Mouse (Mus musculus): ENCODE data around the gene Nr2e3.
"Not testable (repeated sequence)": the region's sequence is repeated elsewhere in the genome, so short reads cannot be mapped to it uniquely, and the experiment has no call there.

Nr2e3 gene

GRCm38 (mm10) chr9:59960559-59960958, at the start of gene Nr2e3:
Nr2e3 (minus strand) TSS chr9:59960659.
- no peak for DNase-seq (ENCODE audit: low read depth, low spot score)

DNA sequence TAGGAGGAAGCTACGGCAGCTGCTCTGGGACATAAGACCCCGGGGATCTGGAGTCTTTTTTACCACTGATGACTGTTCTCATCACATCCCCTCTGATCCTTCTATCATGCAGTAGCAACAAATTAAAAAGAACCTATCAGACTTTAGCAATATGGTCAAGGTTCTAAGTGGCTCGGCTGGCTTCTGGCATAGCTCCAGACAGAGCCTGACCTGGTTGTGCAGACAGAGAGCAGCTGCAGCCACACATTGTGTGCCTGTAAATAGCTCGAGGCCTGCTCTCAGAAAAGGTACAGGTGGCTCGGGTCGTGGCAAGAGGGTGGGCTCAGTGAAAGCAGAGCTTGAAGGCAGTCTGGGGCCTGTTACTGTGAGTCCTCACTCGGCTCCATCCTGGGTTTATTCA, 48.5 kb upstream of the Nr2e3 start:
- DNase-seq (ENCODE audit: low read depth, low spot score): no peak

GRCm38 (mm10) chr9:60002323-60002722, 41.9 kb upstream of the Nr2e3 start:
- DNase-seq (ENCODE audit: low read depth, low spot score): no peak

DNA sequence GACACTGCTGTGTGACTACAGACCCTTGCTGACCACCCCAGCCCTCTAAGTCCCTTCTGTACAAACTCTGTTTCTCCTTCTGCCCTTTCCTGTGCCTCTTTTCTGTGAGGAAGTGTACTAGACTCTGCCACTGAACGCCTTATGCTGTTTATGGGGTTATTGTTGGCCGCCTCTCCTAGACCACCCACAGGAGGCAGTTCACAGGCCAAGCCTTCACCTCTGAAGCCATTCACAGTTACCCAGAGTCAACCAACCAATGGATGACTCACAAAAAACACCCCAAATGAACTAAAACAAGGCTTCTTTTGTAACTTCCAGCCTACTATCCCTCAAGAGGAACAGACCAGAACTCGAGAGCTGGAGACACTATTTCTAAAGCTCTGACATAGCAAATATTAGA, 41.0 kb upstream of the Nr2e3 start:
- no peak for DNase-seq (ENCODE audit: low read depth, low spot score)

DNA sequence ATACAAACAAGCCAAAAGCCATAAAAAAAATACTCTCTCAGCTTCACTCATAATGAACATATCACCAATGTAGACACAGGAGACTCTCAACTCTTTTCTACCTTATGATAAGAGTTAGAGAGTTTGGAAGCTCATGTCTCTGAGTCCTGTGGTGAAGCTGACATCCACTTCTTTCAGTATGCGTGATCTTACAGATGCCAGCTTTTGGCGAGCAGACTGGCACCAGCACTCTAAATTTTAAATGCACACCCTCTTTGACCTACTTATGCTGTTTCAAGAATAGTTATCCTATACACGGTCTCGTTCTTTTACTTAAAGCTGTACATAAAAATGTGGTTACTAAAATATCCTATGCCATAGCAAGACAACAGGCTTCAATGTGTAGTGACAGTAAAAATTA, 37.3 kb upstream of the Nr2e3 start:
- DNase-seq (ENCODE audit: low read depth, low spot score): no peak

DNA sequence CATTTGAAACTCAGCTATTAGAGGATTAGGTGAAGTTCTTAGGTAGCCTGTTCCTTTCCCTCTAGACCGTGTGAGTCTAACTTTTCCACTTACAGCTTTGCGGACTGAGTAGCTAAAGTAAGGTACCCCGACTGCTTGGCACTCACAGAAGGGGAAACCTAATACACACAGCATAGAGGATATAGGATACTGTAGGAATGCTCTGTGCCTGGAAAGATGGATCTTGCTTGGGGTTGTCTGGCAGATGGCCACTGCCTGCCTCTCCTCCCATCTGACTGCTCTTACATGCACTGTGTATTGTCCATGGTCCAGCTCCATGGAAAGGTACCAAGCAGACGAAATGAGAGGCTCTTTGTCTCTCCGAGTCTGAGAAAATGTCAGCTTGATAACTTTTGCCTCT, 30.9 kb upstream of the Nr2e3 start:
- DNase-seq (ENCODE audit: low read depth, low spot score): no peak

DNA sequence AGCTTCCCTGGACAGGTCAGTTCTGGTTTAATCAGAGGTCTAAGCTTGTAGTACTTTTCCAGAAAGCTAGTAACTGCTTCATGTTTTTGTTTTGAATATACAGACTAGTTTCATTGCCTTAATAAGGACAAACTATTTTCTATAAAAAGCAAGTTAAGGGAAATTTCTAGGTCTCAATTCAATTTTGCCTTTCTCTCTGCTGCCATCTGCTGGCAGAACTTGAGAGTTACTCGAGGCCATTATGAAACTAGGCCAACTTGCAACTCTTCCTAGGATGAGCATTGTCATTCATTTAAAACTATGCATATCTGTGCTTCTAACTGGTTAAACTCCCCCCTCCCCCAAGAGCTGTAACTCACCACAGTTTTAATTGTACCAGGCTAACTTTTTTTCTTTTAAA, 29.4 kb upstream of the Nr2e3 start:
- peak; percentile 56 for DNase-seq (ENCODE audit: low read depth, low spot score)

- no peak for DNase-seq (ENCODE audit: low read depth, low spot score)
Observed at GRCm38 (mm10) chr9:59985900-59986572, 25.6 kb upstream of the Nr2e3 start.

- no peak for DNase-seq (ENCODE audit: low read depth, low spot score)
Observed at GRCm38 (mm10) chr9:59981116-59981515, 20.7 kb upstream of the Nr2e3 start.

DNA sequence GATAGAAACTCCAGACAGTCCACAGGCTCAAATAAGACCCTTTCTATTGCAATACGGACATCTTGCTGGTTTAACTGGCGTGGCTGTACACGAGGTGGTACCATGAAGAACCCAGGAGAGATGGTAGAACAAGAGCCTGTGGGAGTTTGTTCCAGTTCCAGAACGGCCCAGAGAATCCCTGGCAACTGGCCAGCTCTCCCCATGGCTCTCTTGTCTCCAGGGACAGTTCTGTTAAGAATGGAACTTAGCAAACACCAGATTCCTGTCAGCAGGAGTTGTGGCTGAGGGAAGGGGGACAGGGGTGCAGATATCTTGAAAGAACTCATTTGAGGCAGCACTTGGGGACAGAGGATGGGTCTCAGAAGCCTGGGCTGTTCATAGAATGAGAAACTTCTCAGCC, 10.8 kb upstream of the Nr2e3 start:
- no peak for DNase-seq (ENCODE audit: low read depth, low spot score)

DNA sequence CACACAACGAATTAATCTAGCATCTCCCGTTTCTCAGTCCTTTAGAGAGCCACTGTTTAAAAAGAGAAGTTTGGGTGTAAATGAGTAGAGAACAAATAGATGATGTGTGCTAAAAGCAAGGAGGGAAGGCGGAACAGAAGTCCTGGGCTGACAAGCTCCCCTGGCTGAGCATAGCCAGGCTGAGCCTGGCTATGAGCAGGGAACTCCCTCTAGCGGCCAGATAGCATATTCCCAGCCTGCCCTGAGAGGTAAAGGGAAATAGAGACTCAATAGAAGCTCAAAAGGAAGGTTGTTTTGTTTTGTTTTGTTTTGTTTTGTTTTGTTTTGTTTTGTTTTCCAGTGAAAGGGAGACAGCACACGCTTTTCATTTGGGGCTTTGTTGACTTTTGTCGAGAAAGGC, 8.9 kb upstream of the Nr2e3 start:
- DNase-seq (ENCODE audit: low read depth, low spot score): no peak

GRCm38 (mm10) chr9:59965046-59965445, 4.6 kb upstream of the Nr2e3 start:
- DNase-seq (ENCODE audit: low read depth, low spot score): no peak

GRCm38 (mm10) chr9:59964367-59964766, 3.9 kb upstream of the Nr2e3 start:
- no peak for DNase-seq (ENCODE audit: low read depth, low spot score)

DNA sequence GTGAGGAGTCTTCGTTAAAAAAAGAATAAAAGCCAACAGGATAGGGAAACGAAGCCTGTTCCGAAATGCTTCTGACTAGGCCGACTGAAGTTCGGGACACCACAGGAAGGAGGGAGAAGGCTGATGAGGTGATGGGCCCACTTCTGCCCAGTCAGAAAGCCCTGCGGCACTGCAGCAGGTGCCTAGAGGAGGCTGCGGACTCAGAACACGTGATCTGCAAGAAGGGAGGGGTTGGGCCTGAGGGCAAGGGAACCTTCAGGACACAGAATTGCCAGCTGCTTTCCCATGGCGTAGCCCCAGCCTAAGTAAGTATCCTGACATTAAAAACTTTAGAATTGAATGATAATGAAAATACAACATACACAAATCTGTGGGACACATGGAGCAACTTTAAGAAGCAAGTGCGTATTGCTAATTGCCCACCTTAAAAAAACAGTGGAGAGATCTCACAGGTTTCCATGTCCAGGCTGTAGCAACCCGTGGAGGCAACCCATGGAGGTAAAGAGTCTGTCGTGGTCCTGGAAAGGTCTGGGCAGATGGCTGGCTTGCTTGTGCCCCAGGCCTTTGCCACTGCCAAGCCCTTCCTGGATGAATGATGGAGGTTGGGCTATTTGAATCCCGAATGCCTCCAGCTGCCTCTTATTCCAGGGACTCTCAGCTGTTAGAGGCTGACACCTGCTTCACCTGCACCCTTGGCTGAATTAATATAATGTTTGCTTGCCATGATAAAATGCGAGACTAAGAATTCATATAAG, 919 bp upstream of the Nr2e3 start:
- DNase-seq (ENCODE audit: low read depth, low spot score): no peak

DNA sequence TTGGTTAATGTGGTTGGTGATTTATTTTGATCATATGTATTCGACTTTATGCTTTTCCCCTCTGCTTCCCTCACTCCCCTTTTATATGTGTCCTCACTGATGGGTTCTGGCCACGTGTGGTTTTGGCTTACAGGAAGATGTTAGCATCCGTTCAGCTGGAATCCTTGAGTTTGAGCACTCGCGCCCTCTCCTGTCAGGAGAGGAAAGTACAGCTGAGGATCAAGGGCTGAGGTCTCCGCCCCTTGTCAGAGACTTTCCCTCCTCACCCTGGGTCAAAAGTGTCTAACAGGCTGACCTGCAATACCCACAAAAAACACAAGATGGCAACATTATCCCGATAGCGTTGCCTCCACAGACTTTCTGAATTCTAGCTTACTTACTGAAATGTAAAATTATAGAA, 1.2 kb downstream of the Nr2e3 start:
- peak; percentile 85 for DNase-seq (ENCODE audit: low read depth, low spot score)

DNA sequence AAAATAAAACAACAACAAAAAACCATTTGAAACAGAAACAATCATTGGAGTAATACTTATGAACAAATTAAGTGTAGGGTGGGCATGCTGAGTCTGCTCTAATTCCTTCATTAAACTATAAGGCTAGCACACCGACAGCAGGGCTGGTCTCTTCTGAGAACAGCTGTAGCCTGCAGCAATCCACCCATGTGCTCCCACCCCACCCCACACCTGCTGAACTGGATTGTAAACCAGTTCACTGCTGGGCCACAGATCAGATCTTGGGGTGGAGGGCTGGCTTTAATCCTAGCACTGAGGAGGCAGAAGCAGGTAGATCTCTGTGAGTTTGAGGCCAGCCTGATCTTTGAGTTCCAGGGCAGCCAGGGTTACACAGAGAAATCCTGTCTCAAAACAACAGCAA, 2.3 kb downstream of the Nr2e3 start:
- DNase-seq (ENCODE audit: low read depth, low spot score): not testable (repeated sequence)

GRCm38 (mm10) chr9:59956496-59956895, 4.0 kb downstream of the Nr2e3 start:
- no peak for DNase-seq (ENCODE audit: low read depth, low spot score)

GRCm38 (mm10) chr9:59955692-59956091, 4.8 kb downstream of the Nr2e3 start:
- no peak for DNase-seq (ENCODE audit: low read depth, low spot score)

GRCm38 (mm10) chr9:59955199-59955598, 5.3 kb downstream of the Nr2e3 start:
- no peak for DNase-seq (ENCODE audit: low read depth, low spot score)

DNA sequence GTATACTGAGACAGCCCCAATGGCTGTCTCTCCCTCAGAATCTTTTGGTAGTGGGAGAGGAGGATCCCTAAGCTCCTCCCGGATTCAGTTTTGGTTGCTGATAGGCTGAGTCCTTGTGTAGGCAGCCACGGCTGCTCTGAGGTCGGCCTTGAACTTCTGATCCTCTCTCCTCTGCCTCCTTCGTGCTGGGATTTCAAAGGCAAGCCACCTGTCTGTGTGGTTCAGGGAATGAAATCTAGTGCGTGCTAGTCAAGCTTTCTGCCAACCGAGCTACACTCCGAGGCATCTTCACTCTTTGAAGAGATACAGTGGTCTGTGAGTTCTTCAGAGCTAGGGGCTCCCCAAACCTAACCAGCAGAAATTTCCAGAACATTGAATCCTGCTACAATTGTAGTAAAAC, 6.9 kb downstream of the Nr2e3 start:
- DNase-seq (ENCODE audit: low read depth, low spot score): no peak

DNA sequence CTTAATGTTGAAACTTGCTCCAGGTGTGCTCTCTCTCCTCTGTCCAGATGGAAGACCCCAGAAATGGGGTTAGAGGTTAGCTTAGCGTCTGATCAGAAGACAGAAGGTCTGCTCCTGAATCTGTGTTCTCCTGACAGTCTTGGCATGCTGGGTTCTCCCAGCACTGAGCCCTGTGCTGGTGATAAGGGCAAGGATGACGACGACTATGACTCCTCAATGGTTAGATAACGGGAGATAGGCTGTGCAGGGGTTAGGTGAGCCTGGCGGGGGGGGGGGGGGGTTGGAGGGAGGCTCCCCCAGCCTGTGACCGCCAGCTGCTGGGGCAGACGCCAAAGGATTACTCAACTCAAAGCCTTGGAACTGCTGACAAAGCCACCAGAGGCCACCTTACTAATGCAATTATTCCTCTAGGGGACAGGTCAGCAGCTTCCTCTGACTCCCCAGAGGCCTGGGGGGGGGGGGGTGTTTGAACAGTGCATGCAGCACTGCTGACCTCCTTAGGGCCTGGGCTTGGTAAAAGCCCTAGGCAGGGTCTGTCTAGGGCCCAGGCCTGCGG, 7.9 kb downstream of the Nr2e3 start:
- DNase-seq (ENCODE audit: low read depth, low spot score): peak; percentile 88

GRCm38 (mm10) chr9:59951943-59952342, 8.5 kb downstream of the Nr2e3 start:
- DNase-seq (ENCODE audit: low read depth, low spot score): no peak
